Mouse (Mus musculus) thymus, postnatal 4 days (tissue): ENCODE data around the gene Klhl13.
A peak's percentile ranks its signal among the peaks of the same experiment; 100 is the strongest.

Source experiments
- DNase-seq: peaks from one replicate; pipeline ENCODE4 v3.0.0; 2021

Klhl13 gene

DNA sequence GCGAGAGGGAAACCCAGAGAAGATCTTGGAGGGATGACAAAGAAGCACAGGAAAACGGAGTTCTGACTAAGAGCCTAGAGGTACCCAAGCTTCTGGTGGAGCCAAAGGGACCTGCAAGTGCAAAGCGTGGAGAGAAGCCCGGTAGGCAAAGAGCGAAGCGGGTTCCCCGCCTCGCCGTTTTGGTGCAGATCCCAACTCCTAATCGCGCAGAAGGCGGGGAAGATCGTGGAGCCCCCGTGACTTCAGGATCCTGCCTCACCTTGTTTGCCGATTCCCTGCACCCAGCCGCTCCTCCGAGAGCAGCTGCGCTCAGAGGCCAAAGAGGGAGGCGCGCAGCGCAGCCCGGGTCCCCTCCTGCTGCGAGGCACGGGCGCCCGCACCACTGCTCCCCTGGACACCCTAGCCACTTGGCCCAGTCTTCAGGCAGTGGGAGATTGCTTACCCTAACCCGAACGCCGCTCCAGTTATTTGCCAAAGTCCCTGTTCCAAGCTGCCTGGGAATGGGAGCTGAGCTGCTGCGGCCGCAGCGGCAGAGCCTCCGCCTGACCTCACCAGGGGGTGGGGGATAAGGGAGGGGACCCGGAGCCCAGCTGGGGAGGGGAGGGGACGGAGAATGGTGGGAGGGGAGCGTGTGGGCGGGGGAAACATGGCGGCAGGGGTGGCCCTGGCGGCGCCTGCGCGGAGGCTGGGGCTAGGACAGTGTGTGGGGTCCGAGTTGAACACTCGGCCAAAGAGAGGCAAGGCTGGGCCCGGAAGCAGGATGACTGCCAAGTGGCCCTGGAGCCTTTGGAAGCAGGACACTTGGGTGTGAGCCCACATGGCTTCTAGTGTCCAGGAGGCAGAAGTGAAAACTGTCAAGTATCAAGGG is at the start of gene Klhl13:
TSS of gene Klhl13 (minus strand) at position 569 of the 868 bp plus-strand sequence.
- DNase-seq, result peak; percentile 4

GRCm38 (mm10) chrX:23409296-23410149 is 44.6 kb upstream of the Klhl13 start:
- DNase-seq, result no peak

DNA sequence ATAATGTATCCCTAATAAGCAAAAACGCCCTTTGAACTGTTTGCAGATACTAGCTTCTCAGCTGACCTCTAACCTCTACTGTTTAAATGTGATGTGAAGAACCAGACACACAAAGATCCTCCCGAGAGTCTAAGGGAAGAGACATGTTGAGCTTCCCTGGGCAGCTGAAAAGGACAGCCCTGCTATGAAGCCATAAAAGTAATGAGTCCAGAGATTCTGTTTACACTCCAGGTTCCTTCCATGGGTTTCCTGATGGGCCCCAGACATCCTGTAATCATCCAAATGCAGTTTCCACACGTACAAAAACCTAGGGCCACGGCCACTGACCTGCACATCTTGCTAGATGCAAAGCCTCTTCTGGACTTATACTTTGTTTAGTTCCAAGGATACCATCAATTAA is 23.8 kb upstream of the Klhl13 start:
- no peak for DNase-seq

GRCm38 (mm10) chrX:23363441-23363840 is 1.4 kb downstream of the Klhl13 start:
- no peak for DNase-seq

GRCm38 (mm10) chrX:23360446-23360845 is 4.4 kb downstream of the Klhl13 start:
- no peak for DNase-seq

GRCm38 (mm10) chrX:23350083-23350482 is 14.8 kb downstream of the Klhl13 start:
- DNase-seq, result no peak

GRCm38 (mm10) chrX:23328116-23328515 is 36.8 kb downstream of the Klhl13 start:
- peak; percentile 15 for DNase-seq

GRCm38 (mm10) chrX:23318857-23319256 is 46.0 kb downstream of the Klhl13 start:
- DNase-seq, result no peak

- no peak for DNase-seq
These were observed 68.8 kb downstream of the Klhl13 start for GRCm38 (mm10) chrX:23295952-23296598.

GRCm38 (mm10) chrX:23285442-23285817 is 79.5 kb downstream of the Klhl13 start:
- DNase-seq, result no peak

GRCm38 (mm10) chrX:23284530-23285441 is 80.1 kb downstream of the Klhl13 start:
- no peak for DNase-seq

GRCm38 (mm10) chrX:23267601-23268000 is 97.3 kb downstream of the Klhl13 start:
- DNase-seq, result no peak

DNA sequence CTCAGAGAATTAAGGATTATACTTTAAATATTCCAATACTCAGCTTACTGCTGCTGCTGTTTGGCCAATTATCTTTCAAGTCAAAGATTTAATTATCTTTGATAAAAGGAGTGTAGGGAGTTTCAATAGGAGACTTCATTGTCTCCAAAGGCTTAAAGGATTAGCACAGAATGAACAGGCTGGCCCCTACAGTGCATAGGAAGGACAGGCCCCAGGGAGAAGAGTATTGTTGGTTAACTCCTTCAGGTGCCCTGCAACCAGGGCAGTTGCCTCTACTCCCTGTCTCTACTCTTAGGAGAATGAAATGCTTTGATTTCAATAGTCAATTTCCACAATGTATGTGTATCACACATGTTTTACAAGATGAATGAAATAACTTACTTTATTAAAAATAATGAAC is 116.1 kb downstream of the Klhl13 start:
- no peak for DNase-seq
